Mouse (Mus musculus): ENCODE data around the gene Cpa4. TPM values are rescaled to one million over a fixed set of nuclear protein-coding genes. Genes with fewer than 3 reads are reported as not detected.

The Cpa4 gene
- polyA plus RNA-seq, 1 experiment from 2014 or later = 0.07 TPM

GRCm38 (mm10) chr6:30617959-30618590 is 49.9 kb downstream of the Cpa4 start:
- no peaks in the 10 kb centered on the region for H3K36me3 ChIP-seq (ENCODE audit: insufficient read depth, low read length)
- H3K4me2 ChIP-seq (replicated peaks; ENCODE audit: low read depth, low read length) = 0 out of 2 replicates have a peak overlapping the region, but pooled peaks have one; percentile 17
- no peaks in the 10 kb centered on the region for H3K4me1 ChIP-seq (ENCODE audit: insufficient read depth, low read depth, low read length)
- no peaks in the 10 kb centered on the region for H3K9me3 ChIP-seq (ENCODE audit: low read length)
- no peak overlapping the region for H3K4me3 ChIP-seq (ENCODE audit: low read depth, low read length)
- ATAC-seq = peak; percentile 50
- no peaks in the 10 kb centered on the region for H3K27me3 ChIP-seq (replicated peaks; ENCODE audit: insufficient read depth, low read length)
- no peak overlapping the region for H3K27ac ChIP-seq (ENCODE audit: low read length)
- TF ChIP-seq CTCF (IDR thresholded peaks at IDR 0.05) = peak; percentile 32
- TF ChIP-seq EP300 (IDR thresholded peaks at IDR 0.05) = no peak
- 20% methylated on average over 17 of the region's 18 CpGs for WGBS
- peak; percentile 59 for DNase-seq (ENCODE audit: low spot score)
- no peak overlapping the region for H3K9ac ChIP-seq (replicated peaks; ENCODE audit: low read depth)

GRCm38 (mm10) chr6:30618735-30619134 is 50.6 kb downstream of the Cpa4 start:
- TF ChIP-seq CTCF (IDR thresholded peaks at IDR 0.05) = no peak
- TF ChIP-seq EP300 (IDR thresholded peaks at IDR 0.05) = no peak
- no peak overlapping the region for H3K9ac ChIP-seq (replicated peaks; ENCODE audit: low read depth)
- ATAC-seq = no peak
- no peaks in the 10 kb centered on the region for H3K9me3 ChIP-seq (ENCODE audit: low read length)
- H3K36me3 ChIP-seq (ENCODE audit: insufficient read depth, low read length) = no peaks in the 10 kb centered on the region
- H3K4me2 ChIP-seq (replicated peaks; ENCODE audit: low read depth, low read length) = no peak overlapping the region
- H3K4me3 ChIP-seq (ENCODE audit: low read depth, low read length) = no peak overlapping the region
- no peak overlapping the region for H3K27ac ChIP-seq (ENCODE audit: low read length)
- peak; percentile 26 for DNase-seq (ENCODE audit: low spot score)
- 45% methylated on average over 6 of the region's 6 CpGs for WGBS
- H3K27me3 ChIP-seq (replicated peaks; ENCODE audit: insufficient read depth, low read length) = no peaks in the 10 kb centered on the region
- no peaks in the 10 kb centered on the region for H3K4me1 ChIP-seq (ENCODE audit: insufficient read depth, low read depth, low read length)

GRCm38 (mm10) chr6:30619606-30620005 is 51.4 kb downstream of the Cpa4 start:
- ATAC-seq = no peak
- Histone ChIP-seq H3K4me1 (ENCODE audit: insufficient read depth, low read depth, low read length) (no peaks in the 10 kb centered on the region), H3K4me2 (replicated peaks; ENCODE audit: low read depth, low read length) (no peak overlapping the region), H3K36me3 (ENCODE audit: insufficient read depth, low read length) (no peaks in the 10 kb centered on the region), H3K4me3 (ENCODE audit: low read depth, low read length) (no peak overlapping the region), H3K27me3 (replicated peaks; ENCODE audit: insufficient read depth, low read length) (no peaks in the 10 kb centered on the region), H3K9me3 (ENCODE audit: low read length) (no peaks in the 10 kb centered on the region), H3K27ac (ENCODE audit: low read length) (no peak overlapping the region), H3K9ac (replicated peaks; ENCODE audit: low read depth) (no peak overlapping the region)
- DNase-seq (ENCODE audit: low spot score) = no peak
- WGBS = 89% methylated on average over 5 of the region's 5 CpGs
- TF ChIP-seq CTCF (IDR thresholded peaks at IDR 0.05) = no peak
- TF ChIP-seq EP300 (IDR thresholded peaks at IDR 0.05) = no peak

- WGBS = 64% methylated on average over 4 of the region's 4 CpGs
- Histone ChIP-seq H3K9me3 (ENCODE audit: low read length) (no peaks in the 10 kb centered on the region), H3K27ac (ENCODE audit: low read length) (peak overlapping the region; percentile 38; the same call in 1 of the 2 replicates), H3K9ac (replicated peaks; ENCODE audit: low read depth) (no peak overlapping the region), H3K36me3 (ENCODE audit: insufficient read depth, low read length) (no peaks in the 10 kb centered on the region), H3K4me3 (ENCODE audit: low read depth, low read length) (no peak overlapping the region), H3K4me1 (ENCODE audit: insufficient read depth, low read depth, low read length) (no peaks in the 10 kb centered on the region), H3K27me3 (replicated peaks; ENCODE audit: insufficient read depth, low read length) (no peaks in the 10 kb centered on the region), H3K4me2 (replicated peaks; ENCODE audit: low read depth, low read length) (no peak overlapping the region)
- ATAC-seq = no peak
- DNase-seq (ENCODE audit: low spot score) = peak; percentile 9
- TF ChIP-seq EP300 (IDR thresholded peaks at IDR 0.05) = no peak
- no peak for TF ChIP-seq CTCF (IDR thresholded peaks at IDR 0.05)
Observed at GRCm38 (mm10) chr6:30620591-30620990, 52.4 kb downstream of the Cpa4 start.

GRCm38 (mm10) chr6:30620994-30621393 is 52.8 kb downstream of the Cpa4 start:
- DNase-seq (ENCODE audit: low spot score) = no peak
- TF ChIP-seq CTCF (IDR thresholded peaks at IDR 0.05) = no peak
- TF ChIP-seq EP300 (IDR thresholded peaks at IDR 0.05) = no peak
- H3K9ac ChIP-seq (replicated peaks; ENCODE audit: low read depth) = no peak overlapping the region

GRCm38 (mm10) chr6:30621986-30622389 is 53.8 kb downstream of the Cpa4 start:
- Histone ChIP-seq H3K36me3 (ENCODE audit: insufficient read depth, low read length) (no peaks in the 10 kb centered on the region), H3K9ac (replicated peaks; ENCODE audit: low read depth) (no peak overlapping the region), H3K27ac (ENCODE audit: low read length) (peak overlapping the region; percentile 11; the same call in 1 of the 2 replicates), H3K27me3 (replicated peaks; ENCODE audit: insufficient read depth, low read length) (no peaks in the 10 kb centered on the region), H3K4me3 (ENCODE audit: low read depth, low read length) (no peak overlapping the region), H3K9me3 (ENCODE audit: low read length) (no peaks in the 10 kb centered on the region), H3K4me2 (replicated peaks; ENCODE audit: low read depth, low read length) (no peak overlapping the region), H3K4me1 (ENCODE audit: insufficient read depth, low read depth, low read length) (no peaks in the 10 kb centered on the region)
- ATAC-seq = peak; percentile 58
- peak; percentile 53 for DNase-seq (ENCODE audit: low spot score)
- WGBS = 31% methylated on average over 4 of the region's 4 CpGs
- no peak for TF ChIP-seq CTCF (IDR thresholded peaks at IDR 0.05)
- TF ChIP-seq EP300 (IDR thresholded peaks at IDR 0.05) = peak; percentile 58

More at GRCm38 (mm10) chr6:30620994-30621393, 52.8 kb downstream of the Cpa4 start:
- Histone ChIP-seq H3K36me3 (ENCODE audit: insufficient read depth, low read length) (no peaks in the 10 kb centered on the region), H3K9me3 (ENCODE audit: low read length) (no peaks in the 10 kb centered on the region), H3K4me3 (ENCODE audit: low read depth, low read length) (no peak overlapping the region), H3K27me3 (replicated peaks; ENCODE audit: insufficient read depth, low read length) (no peaks in the 10 kb centered on the region), H3K4me2 (replicated peaks; ENCODE audit: low read depth, low read length) (no peak overlapping the region), H3K27ac (ENCODE audit: low read length) (peak overlapping the region; percentile 34; the same call in 1 of the 2 replicates), H3K4me1 (ENCODE audit: insufficient read depth, low read depth, low read length) (no peaks in the 10 kb centered on the region)
- peak; percentile 29; the same call in 1 of the 2 replicates for ATAC-seq
- 81% methylated on average over 6 of the region's 6 CpGs for WGBS
